Mouse (Mus musculus): ENCODE measurements at regions not wholly inside any gene's neighbourhood (a gene's known extent, or its start where the extent isn't known, plus 50 kb on each side); places are given as distances from the start of the nearest gene placed in this dataset.

- no peak for TF ChIP-seq CTCF (IDR thresholded peaks at IDR 0.05; ENCODE audit: borderline replicate concordance, insufficient read depth, low read depth, low read length)
- TF ChIP-seq POLR2A (IDR thresholded peaks at IDR 0.05; ENCODE audit: borderline replicate concordance, insufficient read depth, low read length) = no peak
Measured at GRCm38 (mm10) chr8:26630544-26630943, 346.6 kb upstream of the Zfp703 start.

Data from cerebellum, adult 2 months (tissue).